Mouse (Mus musculus) erythroblast, embryonic 14.5 days (primary cell): ENCODE measurements around the gene Nedd8.

Experiments
- GATA1 ChIP-seq: IDR thresholded peaks from 2 replicates; pipeline ENCODE4 v1.6.1; 2012; ENCODE audit warnings: low read length, inconsistent platforms, mixed read lengths
- TAL1 ChIP-seq: IDR thresholded peaks from 3 replicates; pipeline ENCODE4 v1.6.1; 2012; ENCODE audit warnings: low read length, inconsistent platforms, mixed read lengths

DNA sequence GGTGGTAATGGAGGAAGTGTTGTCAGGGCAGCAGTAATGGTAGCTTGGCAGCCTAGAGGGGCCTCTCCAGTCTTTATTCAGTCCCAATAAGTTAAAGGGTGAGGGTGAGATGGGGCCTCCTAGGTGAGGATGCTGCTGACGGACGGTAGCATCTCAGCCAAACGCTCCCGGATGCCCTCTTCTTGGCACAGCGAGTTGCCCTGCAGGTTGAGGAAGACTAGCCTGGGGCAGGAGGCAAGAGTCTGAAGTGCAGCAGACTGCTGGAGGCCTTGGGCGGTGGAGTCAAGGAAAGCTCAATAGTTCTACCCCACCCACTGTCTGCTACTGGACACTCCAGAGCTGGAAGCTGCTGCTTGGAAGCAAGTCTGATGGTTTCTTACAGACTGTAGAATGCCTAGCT, 44.3 kb upstream of the Nedd8 start:
- no peak for TF ChIP-seq GATA1
- TF ChIP-seq TAL1: no peak
